Mouse (Mus musculus): ENCODE measurements at regions not wholly inside any gene's neighbourhood (a gene's known extent, or its start where the extent isn't known, plus 50 kb on each side); places are given as distances from the start of the nearest gene placed in this dataset.

DNA sequence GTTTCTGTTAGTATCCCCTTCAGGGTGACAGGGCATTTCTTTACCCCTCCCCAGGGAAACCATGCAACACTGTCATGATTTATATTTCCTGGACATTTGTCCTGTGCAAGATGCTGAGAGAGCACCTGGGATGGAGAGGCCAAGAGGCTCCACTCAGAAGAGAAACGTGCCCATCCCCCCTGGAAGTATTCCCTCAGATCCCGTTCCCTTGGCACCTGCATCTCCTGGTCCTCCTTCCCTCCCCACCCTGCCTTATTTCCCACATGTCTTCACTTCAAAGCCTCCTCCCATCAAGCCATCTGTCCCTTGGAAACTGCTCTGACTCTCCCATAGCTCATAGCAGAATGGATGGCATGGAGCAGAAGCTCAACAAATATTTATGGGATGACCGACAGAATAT, 64.8 kb upstream of the Cacna2d3 start:
- TF ChIP-seq CTCF (IDR thresholded peaks at IDR 0.05; ENCODE audit: low read depth, low read length) = no peak
- no peak for TF ChIP-seq GATA1 (IDR thresholded peaks at IDR 0.05; ENCODE audit: borderline replicate concordance, low read length)

Data from G1E (cell line).